ENCODE assay signal across 8 mouse cellular contexts in the genomic region with DNA sequence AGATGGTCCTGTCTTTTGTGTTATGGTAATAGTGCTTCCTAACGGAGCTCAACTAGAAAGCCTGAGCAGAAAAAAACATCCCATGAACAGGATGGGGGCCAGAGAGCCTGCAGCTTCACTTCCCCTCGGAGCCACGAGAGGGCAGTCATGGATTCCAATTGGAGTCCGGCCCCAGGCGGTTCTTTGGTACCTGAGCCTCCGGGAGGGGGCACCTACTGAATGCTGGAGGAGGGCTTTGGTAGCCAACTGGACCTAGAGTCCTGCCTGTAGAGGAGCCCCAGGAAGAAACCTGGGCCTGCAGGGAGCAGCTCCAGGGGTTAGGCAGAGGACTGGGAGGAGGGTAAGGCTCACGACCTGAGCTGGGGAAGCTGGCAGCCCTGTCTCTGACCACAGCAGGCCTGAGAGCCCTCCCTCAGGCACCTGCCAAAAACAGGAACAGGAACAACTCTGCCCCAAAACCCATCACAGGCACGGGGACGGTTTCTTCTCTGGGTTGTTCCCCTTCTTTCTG. TPM values are rescaled to one million over a fixed set of nuclear protein-coding genes. Genes with fewer than 3 reads are reported as not detected.
DNase-seq lines count a peak whose midpoint lies in the region; ATAC-seq lines count a peak whose summit lies in the region.

No protein-coding gene starts in this region.

- no peak overlapping the region for H3K4me2 ChIP-seq in hindbrain, embryonic 13.5 days

- H3K4me3 ChIP-seq in hindbrain, embryonic 13.5 days: no peak overlapping the region

- no peaks in the 10 kb centered on the region for H3K36me3 ChIP-seq in hindbrain, embryonic 13.5 days

- peak; percentile 70 for ATAC-seq in hindbrain, embryonic 13.5 days (ENCODE audit: low FRiP score)

- no peak overlapping the region for H3K9ac ChIP-seq in hindbrain, embryonic 13.5 days

- DNase-seq in Muller cell, postnatal 12 days (ENCODE audit: inconsistent ontology term): peak; percentile 92
- DNase-seq in cerebellum, adult 9-11 months: peak; percentile 94
- DNase-seq in frontal cortex, postnatal 14 days (ENCODE audit: low spot score in 2 of 2): peak; percentile 78 to 86
- peak; percentile 93 to 94 for DNase-seq in layer of hippocampus, postnatal 14 days (ENCODE audit: low spot score in 2 of 2)
- DNase-seq in lung, postnatal 14 days: peak; percentile 96
- DNase-seq in retina, adult 2 months (ENCODE audit: low read depth, low spot score): peak; percentile 60
- peak; percentile 90 to 93 for DNase-seq in thymus, postnatal 36 days

- no peaks in the 10 kb centered on the region for H3K27me3 ChIP-seq in hindbrain, embryonic 13.5 days

- H3K9me3 ChIP-seq in hindbrain, embryonic 13.5 days: no peaks in the 10 kb centered on the region

- H3K4me1 ChIP-seq in hindbrain, embryonic 13.5 days (replicated peaks): peaks cover 31% of the 10 kb centered on the region

- WGBS in hindbrain, embryonic 13.5 days: 8% methylated on average over 9 of the region's 9 CpGs

- H3K27ac ChIP-seq in hindbrain, embryonic 13.5 days: no peak overlapping the region

RNA-seq across cellular contexts. Expression of a gene that starts 32.4 kb away (rescaled TPM):
- 4.2 and 5.7 TPM in 2 replicates for polyA plus RNA-seq in hindbrain, embryonic 13.5 days (2015; fragmentation: Nextera tagmentation; extraction: Ambion mirVana)
- total RNA-seq in layer of hippocampus, postnatal 14 days (2021): 1 to 10 TPM; 6.8 to 6.9 TPM

RNA-seq across cellular contexts. Expression of a gene that starts 49.3 kb away (rescaled TPM):
- 48.2 and 50.9 TPM in 2 replicates for polyA plus RNA-seq in hindbrain, embryonic 13.5 days (2015; fragmentation: Nextera tagmentation; extraction: Ambion mirVana)
- total RNA-seq in layer of hippocampus, postnatal 14 days (2021): 10 to 100 TPM; 36.9 to 45.0 TPM
